Mouse (Mus musculus): ENCODE data around the gene Ahcyl2. TPM values are rescaled to one million over a fixed set of nuclear protein-coding genes. Genes with fewer than 3 reads are reported as not detected.
"Not testable (repeated sequence)": the region's sequence is repeated elsewhere in the genome, so short reads cannot be mapped to it uniquely, and the experiment has no call there.

Ahcyl2 gene
- polyA plus RNA-seq, 1 experiment: 112 TPM

GRCm38 (mm10) chr6:29736610-29737458 is 31.0 kb upstream of the Ahcyl2 start:
- Histone ChIP-seq H3K4me3 (ENCODE audit: insufficient read depth, low read length) (peak overlapping the region; percentile 43), H3K27ac (ENCODE audit: insufficient read depth, low read length) (no peak overlapping the region), H3K4me1 (ENCODE audit: control insufficient read depth, insufficient read depth, low read length) (no peaks in the 10 kb centered on the region)
- TF ChIP-seq CTCF (IDR thresholded peaks at IDR 0.05; ENCODE audit: extremely low read depth, insufficient read depth, low read length) (no peak), POLR2A (IDR thresholded peaks at IDR 0.05; ENCODE audit: extremely low read depth, insufficient read depth, low read length) (no peak)

GRCm38 (mm10) chr6:29751466-29752152 is 16.2 kb upstream of the Ahcyl2 start:
- Histone ChIP-seq H3K27ac (ENCODE audit: insufficient read depth, low read length) (0 out of 2 replicates have a peak overlapping the region, but pooled peaks have one; percentile 30), H3K4me1 (ENCODE audit: control insufficient read depth, insufficient read depth, low read length) (peaks cover 7% of the 10 kb centered on the region), H3K4me3 (ENCODE audit: insufficient read depth, low read length) (no peak overlapping the region)
- TF ChIP-seq POLR2A (IDR thresholded peaks at IDR 0.05; ENCODE audit: extremely low read depth, insufficient read depth, low read length) (no peak), CTCF (IDR thresholded peaks at IDR 0.05; ENCODE audit: extremely low read depth, insufficient read depth, low read length) (no peak)

- Histone ChIP-seq H3K4me3 (ENCODE audit: insufficient read depth, low read length) (no peak overlapping the region), H3K27ac (ENCODE audit: insufficient read depth, low read length) (no peak overlapping the region), H3K4me1 (ENCODE audit: control insufficient read depth, insufficient read depth, low read length) (peaks cover 7% of the 10 kb centered on the region)
- TF ChIP-seq CTCF (IDR thresholded peaks at IDR 0.05; ENCODE audit: extremely low read depth, insufficient read depth, low read length) (no peak), POLR2A (IDR thresholded peaks at IDR 0.05; ENCODE audit: extremely low read depth, insufficient read depth, low read length) (no peak)
Measured at GRCm38 (mm10) chr6:29753336-29753735, 14.5 kb upstream of the Ahcyl2 start.

- TF ChIP-seq CTCF (IDR thresholded peaks at IDR 0.05; ENCODE audit: extremely low read depth, insufficient read depth, low read length) (no peak), POLR2A (IDR thresholded peaks at IDR 0.05; ENCODE audit: extremely low read depth, insufficient read depth, low read length) (no peak)
- Histone ChIP-seq H3K27ac (ENCODE audit: insufficient read depth, low read length) (no peak overlapping the region), H3K4me3 (ENCODE audit: insufficient read depth, low read length) (no peak overlapping the region), H3K4me1 (ENCODE audit: control insufficient read depth, insufficient read depth, low read length) (peaks cover 7% of the 10 kb centered on the region)
Measured at GRCm38 (mm10) chr6:29756001-29756400, 11.8 kb upstream of the Ahcyl2 start.

- Histone ChIP-seq H3K27ac (ENCODE audit: insufficient read depth, low read length) (no peak overlapping the region), H3K4me3 (ENCODE audit: insufficient read depth, low read length) (no peak overlapping the region), H3K4me1 (ENCODE audit: control insufficient read depth, insufficient read depth, low read length) (peaks cover 5% of the 10 kb centered on the region)
- TF ChIP-seq POLR2A (IDR thresholded peaks at IDR 0.05; ENCODE audit: extremely low read depth, insufficient read depth, low read length) (no peak), CTCF (IDR thresholded peaks at IDR 0.05; ENCODE audit: extremely low read depth, insufficient read depth, low read length) (no peak)
Measured at GRCm38 (mm10) chr6:29756476-29756875, 11.3 kb upstream of the Ahcyl2 start.

- TF ChIP-seq POLR2A (IDR thresholded peaks at IDR 0.05; ENCODE audit: extremely low read depth, insufficient read depth, low read length) (no peak), CTCF (IDR thresholded peaks at IDR 0.05; ENCODE audit: extremely low read depth, insufficient read depth, low read length) (peak; percentile 94)
- no peaks in the 10 kb centered on the region for H3K4me1 ChIP-seq (ENCODE audit: control insufficient read depth, insufficient read depth, low read length)
- no peak overlapping the region for H3K4me3 ChIP-seq (ENCODE audit: insufficient read depth, low read length)
- H3K27ac ChIP-seq (ENCODE audit: insufficient read depth, low read length): no peak overlapping the region
Measured at GRCm38 (mm10) chr6:29758417-29758816, 9.4 kb upstream of the Ahcyl2 start.

- Histone ChIP-seq H3K4me1 (ENCODE audit: control insufficient read depth, insufficient read depth, low read length) (no peaks in the 10 kb centered on the region), H3K27ac (ENCODE audit: insufficient read depth, low read length) (no peak overlapping the region), H3K4me3 (ENCODE audit: insufficient read depth, low read length) (no peak overlapping the region)
- TF ChIP-seq CTCF (IDR thresholded peaks at IDR 0.05; ENCODE audit: extremely low read depth, insufficient read depth, low read length): no peak
- no peak for TF ChIP-seq POLR2A (IDR thresholded peaks at IDR 0.05; ENCODE audit: extremely low read depth, insufficient read depth, low read length)
Measured at GRCm38 (mm10) chr6:29759012-29759679, 8.7 kb upstream of the Ahcyl2 start.

GRCm38 (mm10) chr6:29760397-29760796 is 7.4 kb upstream of the Ahcyl2 start:
- not testable (repeated sequence) for H3K27ac ChIP-seq (ENCODE audit: insufficient read depth, low read length); H3K4me1 ChIP-seq (ENCODE audit: control insufficient read depth, insufficient read depth, low read length); H3K4me3 ChIP-seq (ENCODE audit: insufficient read depth, low read length)

- Histone ChIP-seq H3K4me1 (ENCODE audit: control insufficient read depth, insufficient read depth, low read length) (no peaks in the 10 kb centered on the region), H3K4me3 (ENCODE audit: insufficient read depth, low read length) (no peak overlapping the region), H3K27ac (ENCODE audit: insufficient read depth, low read length) (no peak overlapping the region)
- TF ChIP-seq CTCF (IDR thresholded peaks at IDR 0.05; ENCODE audit: extremely low read depth, insufficient read depth, low read length) (no peak), POLR2A (IDR thresholded peaks at IDR 0.05; ENCODE audit: extremely low read depth, insufficient read depth, low read length) (no peak)
Measured at GRCm38 (mm10) chr6:29761282-29761681, 6.5 kb upstream of the Ahcyl2 start.

Measured in cortical plate, adult 2 months (tissue).